Mouse (Mus musculus): ENCODE measurements around the gene Tiam2. TPM values are rescaled to one million over a fixed set of nuclear protein-coding genes. Genes with fewer than 3 reads are reported as not detected.

Tiam2 gene
- polyA plus RNA-seq, 1 experiment from 2014 or later = 2.9 TPM

DNA sequence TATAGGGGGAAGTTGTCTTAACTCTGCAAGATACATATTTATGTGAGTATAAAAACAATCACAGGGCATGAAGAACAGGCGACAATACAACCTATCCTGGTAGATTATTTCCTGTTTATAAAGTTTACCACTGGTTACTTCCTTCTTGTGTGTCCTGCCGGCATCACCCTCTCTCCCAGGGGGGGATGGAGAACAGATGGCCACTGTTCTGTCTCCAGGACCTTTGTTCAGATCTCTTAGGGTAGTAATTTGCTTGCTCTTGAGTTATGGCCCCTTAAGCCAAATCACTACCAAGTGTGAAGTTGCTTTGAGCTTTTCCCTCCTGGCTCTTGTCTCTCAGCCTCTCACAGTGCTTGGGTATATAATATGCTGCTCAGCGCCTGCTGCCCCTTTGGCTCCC is 90.0 kb downstream of the Tiam2 start:
- Histone ChIP-seq H3K9me3 (replicated peaks) (peaks cover 3% of the 10 kb centered on the region; the same call in 1 of the 2 replicates), H3K4me3 (no peak overlapping the region), H3K4me1 (peaks cover 9% of the 10 kb centered on the region), H3K27ac (replicated peaks) (no peak overlapping the region), H3K27me3 (ENCODE audit: low read depth, poor library complexity, severe bottlenecking) (peaks cover 60% of the 10 kb centered on the region), H3K36me3 (no peaks in the 10 kb centered on the region)
- DNase-seq (ENCODE audit: low spot score) = no peak
- WGBS = 75% methylated on average over 3 of the region's 3 CpGs

DNA sequence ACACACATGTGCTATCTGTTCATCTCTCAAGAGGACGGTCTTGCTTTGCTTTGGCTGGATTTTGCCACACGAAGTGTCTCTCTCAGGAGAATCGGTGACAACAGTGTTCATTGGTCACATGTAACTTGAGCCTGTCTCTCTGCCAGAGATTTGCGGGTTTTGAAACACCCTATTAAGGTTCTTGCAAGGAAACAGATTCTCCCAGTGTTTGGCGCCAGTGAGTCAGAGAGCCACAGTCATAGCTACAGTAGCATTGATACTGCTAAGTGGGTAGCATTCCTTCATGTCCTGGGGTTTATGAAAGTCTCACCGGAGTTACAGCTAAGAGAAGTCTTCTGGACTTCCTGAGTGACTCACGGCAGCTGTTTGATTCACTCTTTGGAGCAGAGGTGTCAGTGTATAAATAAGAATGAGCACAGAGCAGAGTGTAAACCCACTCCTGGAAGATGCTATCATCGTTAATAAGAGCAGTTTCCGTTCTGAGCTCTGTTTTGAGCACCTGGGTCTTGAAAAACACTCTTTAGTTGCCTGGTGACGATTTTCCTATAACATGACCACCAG is 93.1 kb downstream of the Tiam2 start:
- 78% methylated on average over 10 of the region's 10 CpGs for WGBS
- Histone ChIP-seq H3K36me3 (no peaks in the 10 kb centered on the region), H3K9me3 (replicated peaks) (peaks cover 2% of the 10 kb centered on the region; the same call in 1 of the 2 replicates), H3K27me3 (ENCODE audit: low read depth, poor library complexity, severe bottlenecking) (peaks cover 33% of the 10 kb centered on the region), H3K4me3 (no peak overlapping the region), H3K27ac (replicated peaks) (no peak overlapping the region), H3K4me1 (peaks cover 2% of the 10 kb centered on the region; the same call in 1 of the 2 replicates)
- DNase-seq (ENCODE audit: low spot score) = no peak

- DNase-seq (ENCODE audit: low spot score) = no peak
- no peaks in the 10 kb centered on the region for H3K36me3 ChIP-seq
- no peak overlapping the region for H3K27ac ChIP-seq (replicated peaks)
- peaks cover 26% of the 10 kb centered on the region for H3K27me3 ChIP-seq (ENCODE audit: low read depth, poor library complexity, severe bottlenecking)
- H3K4me3 ChIP-seq = no peak overlapping the region
- WGBS = 92% methylated on average over 4 of the region's 4 CpGs
- H3K9me3 ChIP-seq (replicated peaks) = no peaks in the 10 kb centered on the region
- no peaks in the 10 kb centered on the region for H3K4me1 ChIP-seq
Measured at GRCm38 (mm10) chr17:3420148-3420547, 93.8 kb downstream of the Tiam2 start.

DNA sequence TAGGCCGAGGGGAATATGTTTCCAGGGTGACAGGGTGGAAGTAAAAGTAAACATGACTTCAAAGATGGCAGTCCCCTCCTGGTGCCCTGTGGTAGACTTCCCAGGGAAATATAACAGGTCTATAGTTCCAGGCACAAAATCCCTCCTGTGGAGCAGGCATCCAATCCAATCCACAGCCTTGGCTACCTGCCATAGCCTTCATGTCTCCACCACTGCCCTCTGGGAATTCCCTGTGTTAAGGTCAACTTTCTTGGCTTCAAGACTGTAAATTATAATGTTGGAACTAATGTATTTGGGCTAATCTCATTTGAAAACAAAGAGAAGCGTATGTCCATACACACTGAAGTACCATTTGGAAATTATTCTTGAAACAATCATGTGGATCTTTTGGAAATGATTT is 97.0 kb downstream of the Tiam2 start:
- DNase-seq (ENCODE audit: low spot score) = no peak
- Histone ChIP-seq H3K9me3 (replicated peaks) (no peaks in the 10 kb centered on the region), H3K4me1 (no peaks in the 10 kb centered on the region), H3K4me3 (no peak overlapping the region), H3K27me3 (ENCODE audit: low read depth, poor library complexity, severe bottlenecking) (peaks cover 3% of the 10 kb centered on the region; the same call in 1 of the 2 replicates), H3K36me3 (no peaks in the 10 kb centered on the region), H3K27ac (replicated peaks) (no peak overlapping the region)
- 87% methylated on average over 2 of the region's 2 CpGs for WGBS

GRCm38 (mm10) chr17:3428659-3429058 is 102.3 kb downstream of the Tiam2 start:
- Histone ChIP-seq H3K9me3 (replicated peaks) (no peaks in the 10 kb centered on the region), H3K27me3 (ENCODE audit: low read depth, poor library complexity, severe bottlenecking) (no peaks in the 10 kb centered on the region), H3K4me1 (no peaks in the 10 kb centered on the region), H3K36me3 (no peaks in the 10 kb centered on the region), H3K27ac (replicated peaks) (no peak overlapping the region), H3K4me3 (no peak overlapping the region)
- WGBS = 93% methylated on average over 9 of the region's 9 CpGs
- no peak for DNase-seq (ENCODE audit: low spot score)

DNA sequence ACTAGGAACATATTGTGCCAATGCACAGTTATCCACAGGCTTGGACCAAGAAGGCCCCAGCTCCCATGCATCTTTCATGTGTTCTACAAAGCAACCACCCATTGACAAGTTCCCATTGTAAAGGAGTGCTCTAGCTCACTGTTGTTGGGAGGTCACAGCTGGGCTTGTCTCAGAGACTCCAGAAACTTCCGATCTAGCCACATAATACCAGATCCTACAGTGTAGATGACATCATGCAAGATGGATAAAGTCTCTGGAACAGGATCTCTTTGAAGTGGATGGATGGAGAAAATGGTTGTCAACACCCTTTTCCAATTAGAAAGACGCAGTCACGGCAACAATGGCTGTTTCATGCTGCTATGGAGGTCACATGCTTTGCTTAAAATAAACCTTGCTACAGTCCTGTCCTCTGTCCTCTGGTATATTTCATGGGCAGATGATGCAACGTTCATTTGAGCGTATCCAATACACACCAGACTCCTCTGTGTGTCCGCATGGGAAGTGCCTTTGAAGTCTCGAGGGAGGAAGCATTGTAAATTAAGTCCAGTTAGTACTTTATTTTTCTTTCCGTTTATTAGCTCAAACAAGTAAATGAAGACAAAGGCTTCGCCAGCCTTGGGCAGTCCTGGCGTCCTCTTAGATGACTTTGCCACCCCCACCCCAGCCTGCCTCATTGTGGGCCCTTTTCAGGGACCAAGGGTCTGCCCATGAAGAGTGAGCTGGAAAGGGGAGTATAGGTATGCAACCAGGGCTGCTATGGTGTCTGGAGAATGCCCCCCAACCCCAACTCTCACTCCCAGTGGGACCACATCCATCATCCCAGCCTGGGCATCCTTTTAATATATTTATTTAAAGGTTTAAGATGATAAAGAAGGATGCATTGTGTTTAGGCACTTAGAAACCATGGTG is 106.5 kb downstream of the Tiam2 start:
- no peak for DNase-seq (ENCODE audit: low spot score)
- no peaks in the 10 kb centered on the region for H3K27me3 ChIP-seq (ENCODE audit: low read depth, poor library complexity, severe bottlenecking)
- H3K4me3 ChIP-seq = no peak overlapping the region
- H3K4me1 ChIP-seq = no peaks in the 10 kb centered on the region
- no peak overlapping the region for H3K27ac ChIP-seq (replicated peaks)
- H3K36me3 ChIP-seq = no peaks in the 10 kb centered on the region
- H3K9me3 ChIP-seq (replicated peaks) = no peaks in the 10 kb centered on the region
- WGBS = 81% methylated on average over 10 of the region's 10 CpGs

GRCm38 (mm10) chr17:3433521-3434271 is 107.3 kb downstream of the Tiam2 start:
- no peak overlapping the region for H3K4me3 ChIP-seq
- H3K27ac ChIP-seq (replicated peaks) = no peak overlapping the region
- H3K36me3 ChIP-seq = no peaks in the 10 kb centered on the region
- WGBS = 88% methylated on average over 3 of the region's 3 CpGs
- no peak for DNase-seq (ENCODE audit: low spot score)
- H3K9me3 ChIP-seq (replicated peaks) = no peaks in the 10 kb centered on the region
- no peaks in the 10 kb centered on the region for H3K27me3 ChIP-seq (ENCODE audit: low read depth, poor library complexity, severe bottlenecking)
- no peaks in the 10 kb centered on the region for H3K4me1 ChIP-seq

- Histone ChIP-seq H3K36me3 (no peaks in the 10 kb centered on the region), H3K27ac (replicated peaks) (no peak overlapping the region), H3K9me3 (replicated peaks) (no peaks in the 10 kb centered on the region), H3K27me3 (ENCODE audit: low read depth, poor library complexity, severe bottlenecking) (no peaks in the 10 kb centered on the region), H3K4me1 (no peaks in the 10 kb centered on the region), H3K4me3 (no peak overlapping the region)
- no peak for DNase-seq (ENCODE audit: low spot score)
- WGBS = 93% methylated on average over 1 of the region's 1 CpGs
Measured at GRCm38 (mm10) chr17:3435299-3435698, 108.9 kb downstream of the Tiam2 start.

DNA sequence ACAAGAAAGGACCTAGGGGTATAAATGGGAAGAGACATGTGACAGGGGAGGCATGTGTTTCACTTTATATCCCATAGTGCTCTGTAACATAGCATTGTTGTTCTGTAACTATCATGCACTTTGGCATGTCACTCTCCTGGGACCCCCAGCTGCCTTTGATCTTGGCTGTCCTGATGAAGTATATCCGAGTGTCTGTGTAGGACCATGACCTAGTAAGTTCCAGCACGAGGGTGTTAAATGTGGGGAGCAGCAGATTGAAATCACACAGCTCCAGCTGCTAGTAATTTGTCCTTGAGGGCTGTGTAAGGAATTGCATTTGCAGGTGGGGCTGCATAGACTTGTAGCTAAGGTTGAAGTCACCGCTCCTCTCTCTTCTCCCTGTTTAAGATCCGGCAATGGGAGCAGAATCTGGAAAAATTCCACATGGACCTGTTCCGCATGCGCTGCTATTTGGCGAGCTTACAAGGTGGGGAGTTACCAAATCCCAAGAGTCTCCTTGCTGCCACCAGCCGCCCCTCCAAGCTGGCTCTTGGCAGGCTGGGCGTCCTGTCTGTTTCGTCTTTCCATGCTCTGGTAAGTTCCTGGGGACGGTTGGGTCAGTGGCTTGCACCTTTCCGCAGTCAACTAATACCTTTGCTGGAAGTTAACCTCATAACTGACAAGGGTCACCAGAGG is 110.6 kb downstream of the Tiam2 start:
- no peaks in the 10 kb centered on the region for H3K27me3 ChIP-seq (ENCODE audit: low read depth, poor library complexity, severe bottlenecking)
- no peak for DNase-seq (ENCODE audit: low spot score)
- WGBS = 86% methylated on average over 12 of the region's 12 CpGs

DNA sequence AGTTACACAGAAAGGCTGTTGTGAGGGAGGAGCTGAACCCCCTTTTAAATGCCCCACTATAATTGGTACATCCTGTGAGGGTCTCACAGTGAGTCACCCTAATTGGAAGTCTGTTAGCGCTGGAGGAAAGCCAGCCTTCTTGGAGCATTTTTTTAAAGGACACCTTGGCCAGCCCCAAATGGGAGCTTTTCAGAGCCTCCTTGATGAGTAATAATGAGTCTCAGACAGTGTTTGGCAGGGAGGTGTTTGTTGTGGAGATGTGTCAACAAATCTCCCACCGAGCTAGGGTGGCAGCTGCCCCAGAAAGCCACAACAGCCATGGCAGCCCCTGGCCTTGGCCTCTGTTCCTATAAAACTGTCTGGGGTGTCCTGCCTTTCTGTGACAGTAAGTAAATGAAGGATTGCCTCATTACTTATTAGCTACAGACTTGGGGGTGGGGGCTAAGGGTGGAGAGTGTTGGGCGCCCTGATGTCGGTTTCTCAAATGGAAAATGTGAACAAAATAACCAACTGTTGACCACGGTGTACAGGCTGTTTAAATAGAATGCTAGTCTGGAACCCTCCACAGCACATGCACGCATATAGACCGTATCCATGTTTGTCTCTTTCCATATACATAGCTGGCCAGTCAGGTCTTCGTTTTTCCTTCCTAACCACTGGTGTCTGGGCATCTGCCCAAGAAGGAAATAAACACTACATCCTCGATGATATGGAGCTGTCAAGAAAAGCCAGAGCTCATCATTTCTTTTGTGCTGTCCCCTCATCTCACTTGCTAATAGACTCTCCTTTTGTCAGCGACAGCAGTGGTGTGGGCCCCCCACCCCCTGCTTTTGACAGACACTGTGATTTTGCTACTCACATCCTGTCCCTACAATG is 116.4 kb downstream of the Tiam2 start:
- 83% methylated on average over 10 of the region's 10 CpGs for WGBS
- H3K27ac ChIP-seq (replicated peaks) = no peak overlapping the region
- peaks cover 4% of the 10 kb centered on the region for H3K27me3 ChIP-seq (ENCODE audit: low read depth, poor library complexity, severe bottlenecking)
- no peak overlapping the region for H3K4me3 ChIP-seq
- H3K36me3 ChIP-seq = no peaks in the 10 kb centered on the region
- H3K9me3 ChIP-seq (replicated peaks) = no peaks in the 10 kb centered on the region
- H3K4me1 ChIP-seq = no peaks in the 10 kb centered on the region
- no peak for DNase-seq (ENCODE audit: low spot score)

More for the DNA sequence above, 110.6 kb downstream of the Tiam2 start:
- H3K4me1 ChIP-seq = no peaks in the 10 kb centered on the region
- H3K27ac ChIP-seq (replicated peaks) = no peak overlapping the region
- H3K36me3 ChIP-seq = no peaks in the 10 kb centered on the region
- H3K4me3 ChIP-seq = no peak overlapping the region
- H3K9me3 ChIP-seq (replicated peaks) = no peaks in the 10 kb centered on the region

GRCm38 (mm10) chr17:3446191-3446950 is 120.0 kb downstream of the Tiam2 start:
- Histone ChIP-seq H3K4me3 (no peak overlapping the region), H3K27ac (replicated peaks) (no peak overlapping the region), H3K36me3 (no peaks in the 10 kb centered on the region), H3K27me3 (ENCODE audit: low read depth, poor library complexity, severe bottlenecking) (peaks cover 9% of the 10 kb centered on the region), H3K9me3 (replicated peaks) (no peaks in the 10 kb centered on the region), H3K4me1 (no peaks in the 10 kb centered on the region)
- WGBS = 64% methylated on average over 8 of the region's 8 CpGs
- no peak for DNase-seq (ENCODE audit: low spot score)

Measured in midbrain, embryonic 10.5 days (tissue).